Mouse (Mus musculus) stomach, postnatal 0 days (tissue): ENCODE results near the gene Magi2. TPM values are rescaled to one million over a fixed set of nuclear protein-coding genes. Genes with fewer than 3 reads are reported as not detected.

Experiments used
- ATAC-seq: fragments of 200-750 bp; cut with Nextera tagmentation; 2 replicates; pipeline ENCODE4 v1.8.0; 2017; ENCODE audit not compliant: low FRiP score, low TSS enrichment
- DNase-seq: peaks from one replicate; pipeline ENCODE4 v3.0.0-alpha.2; 2016; ENCODE audit warnings: low spot score
- H3K27ac ChIP-seq: fragments of 300-500 bp; sonication (generic); replicated peaks from 2 replicates; pipeline ENCODE4 v1.5.1; 2014; ENCODE audit warnings: mild to moderate bottlenecking, control low read depth
- H3K27me3 ChIP-seq: fragments of 300-500 bp; sonication (generic); 2 replicates; pipeline ENCODE4 v1.6.1; 2014; ENCODE audit warnings: low read length; ENCODE audit not compliant: control insufficient read depth, insufficient read depth
- H3K36me3 ChIP-seq: fragments of 300-500 bp; sonication (generic); 2 replicates; pipeline ENCODE4 v1.6.1; 2014; ENCODE audit warnings: low read length, mixed read lengths; ENCODE audit not compliant: control insufficient read depth, insufficient read depth
- H3K4me1 ChIP-seq: fragments of 300-500 bp; sonication (generic); replicated peaks from 2 replicates; pipeline ENCODE4 v1.6.1; 2014; ENCODE audit warnings: antibody characterized with exemption; ENCODE audit not compliant: control insufficient read depth, insufficient read depth
- H3K4me2 ChIP-seq: fragments of 300-500 bp; sonication (generic); replicated peaks from 2 replicates; pipeline ENCODE4 v1.6.1; 2014; ENCODE audit warnings: low read depth, mild to moderate bottlenecking, control low read depth, moderate library complexity
- H3K4me3 ChIP-seq: fragments of 300-500 bp; sonication (generic); 2 replicates; pipeline ENCODE4 v1.5.1; 2014; ENCODE audit warnings: low read depth, low read length, control low read depth
- H3K9ac ChIP-seq: fragments of 300-500 bp; sonication (generic); 2 replicates; pipeline ENCODE4 v1.6.1; 2014; ENCODE audit warnings: mild to moderate bottlenecking, low read length, control low read depth, mixed read lengths
- H3K9me3 ChIP-seq: fragments of 300-500 bp; sonication (generic); 2 replicates; pipeline ENCODE4 v1.6.1; 2016; ENCODE audit warnings: low read length; ENCODE audit not compliant: control insufficient read depth
- CTCF ChIP-seq: IDR thresholded peaks from 2 replicates; pipeline ENCODE4 v1.5.1; 2016; ENCODE audit warnings: antibody characterized with exemption, low read depth, mild to moderate bottlenecking, moderate library complexity
- EP300 ChIP-seq: optimal IDR thresholded peaks from 2 replicates; pipeline ENCODE3; 2016; ENCODE audit warnings: antibody characterized with exemption
- WGBS: fragments of 180-500 bp; shearing (Covaris S2); extraction: QIAGEN DNeasy Blood & Tissue Kit; methylation state at CpG from one replicate; pipeline ENCODE4 v1.1.7; 2014; 5-methylcytosine and 5-hydroxymethylcytosine counted together
- polyA plus RNA-seq: library from polyadenylated mRNA; unstranded; fragments of >200 nt; fragmentation: Nextera tagmentation; extraction: Ambion mirVana; gene quantifications from 2 replicates; pipeline ENCODE4 v1.2.1, GENCODE M21; 2015

The Magi2 gene
- polyA plus RNA-seq, 1 experiment from 2014 or later = 1.9 TPM

DNA sequence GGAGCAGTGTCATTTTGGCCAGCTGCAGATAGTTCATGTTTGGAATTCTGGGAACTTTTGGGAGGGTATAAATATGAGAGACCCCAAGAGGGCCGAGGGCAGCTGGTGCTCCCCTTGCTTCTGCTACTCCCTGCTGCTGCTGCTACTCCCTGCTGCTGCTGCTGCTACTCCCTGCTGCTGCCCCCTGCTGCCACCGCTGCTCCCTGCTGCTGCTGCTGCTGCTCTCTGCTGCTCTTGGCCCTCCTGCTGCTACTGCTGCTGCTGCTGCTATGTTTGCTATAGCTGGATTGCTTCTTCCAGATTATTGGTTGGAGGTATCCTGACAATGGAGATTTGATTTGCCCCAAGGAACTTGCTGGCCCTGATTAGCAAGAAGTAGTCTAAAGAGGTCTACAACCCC, 1512.0 kb downstream of the Magi2 start:
- Histone ChIP-seq H3K36me3 (no peaks in the 10 kb centered on the region), H3K4me3 (no peak overlapping the region), H3K4me1 (no peaks in the 10 kb centered on the region), H3K4me2 (no peak overlapping the region), H3K27ac (no peak overlapping the region), H3K9ac (no peak overlapping the region), H3K9me3 (no peaks in the 10 kb centered on the region), H3K27me3 (no peaks in the 10 kb centered on the region)
- 52% methylated on average over 2 of the region's 2 CpGs for WGBS
- no peak for DNase-seq
- TF ChIP-seq CTCF = peak; percentile 47
- TF ChIP-seq EP300 = no peak
- ATAC-seq = no peak

DNA sequence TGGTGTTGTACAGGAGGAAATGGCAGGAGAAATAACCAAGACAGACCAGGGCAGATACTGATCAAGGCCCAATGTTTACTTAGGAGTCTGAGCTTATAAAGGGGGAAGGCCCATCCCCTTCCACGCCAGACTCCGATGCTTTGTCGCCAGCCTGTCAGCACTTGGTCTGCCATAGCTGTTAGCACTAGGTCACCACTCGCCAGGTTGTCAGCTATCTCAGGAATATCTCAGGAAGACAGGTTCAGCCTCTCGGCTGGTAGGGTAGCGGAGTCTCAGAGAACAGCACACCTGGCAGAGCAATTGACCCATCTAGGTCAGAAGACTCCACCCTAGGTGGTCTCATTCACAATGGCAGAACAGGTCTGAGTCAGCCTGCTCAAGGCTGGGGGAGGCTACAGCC, 1514.4 kb downstream of the Magi2 start:
- TF ChIP-seq CTCF (no peak), EP300 (no peak)
- H3K9me3 ChIP-seq = no peaks in the 10 kb centered on the region
- no peak overlapping the region for H3K27ac ChIP-seq
- no peak overlapping the region for H3K4me2 ChIP-seq
- no peaks in the 10 kb centered on the region for H3K27me3 ChIP-seq
- WGBS = 58% methylated on average over 6 of the region's 6 CpGs
- ATAC-seq (no peak), DNase-seq (no peak)
- no peak overlapping the region for H3K9ac ChIP-seq
- H3K36me3 ChIP-seq = no peaks in the 10 kb centered on the region
- H3K4me3 ChIP-seq = no peak overlapping the region
- H3K4me1 ChIP-seq = no peaks in the 10 kb centered on the region

DNA sequence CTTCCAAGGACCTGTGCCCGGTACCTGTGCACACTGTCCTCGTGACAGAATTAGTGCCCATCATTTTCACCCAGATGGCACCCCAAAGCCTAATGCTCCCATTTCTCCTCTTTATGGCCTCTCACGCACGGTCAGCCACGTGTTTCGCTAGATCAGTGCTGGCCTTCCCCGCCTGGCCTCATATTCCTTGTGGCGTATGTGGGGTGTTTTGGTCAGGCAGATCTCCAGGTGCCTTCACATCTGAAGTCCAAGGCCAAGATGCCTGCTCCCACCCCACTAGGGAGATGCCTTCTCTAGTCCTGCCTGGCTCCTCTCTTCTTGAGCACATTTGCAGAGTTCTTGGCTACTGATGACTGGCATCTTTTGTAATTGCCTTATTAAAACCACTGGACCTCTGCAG, 1515.1 kb downstream of the Magi2 start:
- DNase-seq (no peak), ATAC-seq (no peak)
- 89% methylated on average over 8 of the region's 8 CpGs for WGBS
- TF ChIP-seq EP300 (no peak), CTCF (no peak)
- H3K4me3 ChIP-seq = no peak overlapping the region
- no peaks in the 10 kb centered on the region for H3K36me3 ChIP-seq
- H3K4me2 ChIP-seq = no peak overlapping the region
- no peak overlapping the region for H3K27ac ChIP-seq
- no peaks in the 10 kb centered on the region for H3K4me1 ChIP-seq
- H3K27me3 ChIP-seq = no peaks in the 10 kb centered on the region
- H3K9ac ChIP-seq = no peak overlapping the region
- H3K9me3 ChIP-seq = no peaks in the 10 kb centered on the region

DNA sequence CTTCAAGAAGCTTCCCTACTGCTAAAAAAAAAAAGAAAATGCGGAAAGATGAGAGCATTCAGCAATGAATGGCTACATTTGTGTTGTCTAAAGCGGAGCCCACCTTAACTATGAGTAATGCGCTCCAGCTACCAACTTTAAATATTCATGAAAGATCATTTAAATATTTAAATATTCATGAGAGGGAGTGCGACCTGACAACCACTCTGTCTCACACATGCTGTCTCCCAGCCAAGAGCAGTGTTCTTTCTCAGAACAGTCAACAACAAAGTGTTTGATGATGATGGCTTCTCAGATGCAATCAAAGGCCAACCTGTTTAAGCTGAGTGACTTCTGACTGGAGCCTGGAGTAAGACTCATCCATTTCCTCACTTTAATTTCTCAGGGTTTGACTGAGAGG, 1521.3 kb downstream of the Magi2 start:
- ATAC-seq (no peak), DNase-seq (no peak)
- Histone ChIP-seq H3K4me2 (no peak overlapping the region), H3K4me1 (0 out of 2 replicates have a peak, but pooled peaks cover 2% of the 10 kb centered on the region), H3K27ac (no peak overlapping the region), H3K9me3 (no peaks in the 10 kb centered on the region), H3K4me3 (no peak overlapping the region), H3K9ac (no peak overlapping the region), H3K36me3 (no peaks in the 10 kb centered on the region), H3K27me3 (no peaks in the 10 kb centered on the region)
- TF ChIP-seq CTCF (no peak), EP300 (no peak)
- 76% methylated on average over 4 of the region's 4 CpGs for WGBS

- no peaks in the 10 kb centered on the region for H3K9me3 ChIP-seq
- 0 out of 2 replicates have a peak, but pooled peaks cover 2% of the 10 kb centered on the region for H3K4me1 ChIP-seq
- no peak for DNase-seq
- no peak for ATAC-seq
- 82% methylated on average over 8 of the region's 8 CpGs for WGBS
- no peaks in the 10 kb centered on the region for H3K36me3 ChIP-seq
- no peak overlapping the region for H3K4me2 ChIP-seq
- no peaks in the 10 kb centered on the region for H3K27me3 ChIP-seq
- TF ChIP-seq CTCF = no peak
- TF ChIP-seq EP300 = no peak
- no peak overlapping the region for H3K4me3 ChIP-seq
- no peak overlapping the region for H3K9ac ChIP-seq
- H3K27ac ChIP-seq = no peak overlapping the region
Measured at GRCm38 (mm10) chr5:20748856-20749255, 1522.0 kb downstream of the Magi2 start.

GRCm38 (mm10) chr5:20749535-20749934, 1522.7 kb downstream of the Magi2 start:
- DNase-seq = no peak
- TF ChIP-seq CTCF = no peak
- TF ChIP-seq EP300 = no peak
- Histone ChIP-seq H3K4me1 (0 out of 2 replicates have a peak, but pooled peaks cover 2% of the 10 kb centered on the region), H3K4me2 (no peak overlapping the region), H3K36me3 (no peaks in the 10 kb centered on the region), H3K27ac (no peak overlapping the region), H3K9me3 (no peaks in the 10 kb centered on the region), H3K9ac (no peak overlapping the region), H3K27me3 (no peaks in the 10 kb centered on the region), H3K4me3 (no peak overlapping the region)
- 84% methylated on average over 3 of the region's 3 CpGs for WGBS
- no peak for ATAC-seq
